Mouse (Mus musculus) T-helper 2 cell (primary cell): Measurements from ENCODE around the gene Armh1.
"Not testable (repeated sequence)": the region's sequence is repeated elsewhere in the genome, so short reads cannot be mapped to it uniquely, and the experiment has no call there.

Experiments
- in situ Hi-C: fragments of 300-600 bp; cut with MboI, MseI; formaldehyde crosslinking; loops from one replicate; pipeline ENCODE4 v1.15.1; 2025; ENCODE audit warnings: high pct_unique_total_duplicates

Armh1 gene

DNA sequence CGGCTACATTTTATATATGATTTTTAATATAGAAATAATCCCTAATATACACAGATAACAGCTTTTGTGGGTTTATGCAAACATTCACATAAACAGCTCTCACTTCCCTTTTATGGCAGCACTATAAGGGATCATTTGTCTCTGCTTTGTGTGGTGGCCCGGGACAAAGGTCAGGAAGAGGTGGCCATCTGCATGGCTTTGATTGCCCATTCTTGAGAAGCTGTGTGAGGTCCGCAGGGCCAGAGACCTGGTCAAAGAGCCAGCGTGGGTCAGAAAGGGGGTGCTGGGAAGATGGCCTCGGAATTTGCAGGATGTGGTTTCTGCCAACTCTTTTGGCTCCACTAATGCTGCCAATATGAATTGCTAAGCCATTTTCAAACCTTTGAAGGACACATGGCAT, 28.9 kb downstream of the Armh1 start:
- in situ Hi-C loops, result no loop called here

DNA sequence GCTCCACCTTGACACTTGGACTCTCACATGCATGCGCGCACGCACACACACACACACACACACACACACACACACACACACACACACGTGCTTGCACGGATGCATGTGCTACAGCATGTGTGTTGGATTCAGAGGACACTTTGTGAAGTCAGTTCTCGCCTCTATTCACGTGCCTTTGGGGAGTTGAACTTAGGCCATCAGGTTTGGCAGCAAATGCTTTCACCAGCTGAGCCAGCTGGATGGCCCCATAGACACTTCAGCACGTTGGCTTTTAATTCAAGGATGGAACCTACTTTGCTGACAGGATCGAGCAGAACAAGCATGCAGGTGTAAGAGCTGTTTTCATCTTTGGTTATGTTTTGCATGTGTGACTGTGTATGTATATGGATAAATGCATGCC, 30.1 kb downstream of the Armh1 start:
- in situ Hi-C loops, result no loop called here

DNA sequence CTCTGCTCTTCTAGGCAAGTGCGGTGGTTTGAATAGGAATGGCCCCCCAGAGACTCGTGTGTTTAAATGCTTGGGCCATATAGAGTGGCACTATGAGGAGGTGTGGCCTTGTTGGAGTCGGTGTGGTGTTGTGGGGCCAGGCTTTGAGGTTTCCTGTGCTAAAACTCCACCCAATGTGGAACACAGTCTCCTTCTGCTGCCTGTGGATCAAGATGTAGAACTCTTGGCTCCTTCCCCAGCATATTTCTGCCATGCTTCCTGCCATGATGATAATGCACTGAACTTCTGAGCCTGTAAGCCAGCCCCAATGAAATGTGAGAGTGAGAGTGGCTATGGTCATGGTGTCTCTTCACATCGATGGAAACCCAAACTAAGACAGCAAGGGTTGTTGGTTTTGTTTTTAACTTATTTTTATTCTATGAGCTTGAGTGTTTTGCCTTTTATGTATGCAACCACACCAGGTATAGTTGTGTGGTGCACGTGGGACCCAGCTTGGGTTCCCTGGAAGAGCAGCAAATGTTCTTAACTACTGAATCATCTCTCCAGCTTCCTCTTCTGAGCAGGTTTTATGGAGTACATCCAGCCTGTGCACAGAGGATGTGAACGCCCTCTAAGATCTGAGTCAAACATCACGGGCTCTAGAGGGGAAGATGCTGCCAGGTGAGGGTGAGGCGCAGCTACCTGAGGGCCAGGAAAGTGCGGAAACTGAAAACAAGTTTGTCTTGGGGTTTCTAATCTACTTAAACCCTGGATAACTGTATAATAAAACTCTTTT, 31.0 kb downstream of the Armh1 start:
- in situ Hi-C loops, result no loop called here

DNA sequence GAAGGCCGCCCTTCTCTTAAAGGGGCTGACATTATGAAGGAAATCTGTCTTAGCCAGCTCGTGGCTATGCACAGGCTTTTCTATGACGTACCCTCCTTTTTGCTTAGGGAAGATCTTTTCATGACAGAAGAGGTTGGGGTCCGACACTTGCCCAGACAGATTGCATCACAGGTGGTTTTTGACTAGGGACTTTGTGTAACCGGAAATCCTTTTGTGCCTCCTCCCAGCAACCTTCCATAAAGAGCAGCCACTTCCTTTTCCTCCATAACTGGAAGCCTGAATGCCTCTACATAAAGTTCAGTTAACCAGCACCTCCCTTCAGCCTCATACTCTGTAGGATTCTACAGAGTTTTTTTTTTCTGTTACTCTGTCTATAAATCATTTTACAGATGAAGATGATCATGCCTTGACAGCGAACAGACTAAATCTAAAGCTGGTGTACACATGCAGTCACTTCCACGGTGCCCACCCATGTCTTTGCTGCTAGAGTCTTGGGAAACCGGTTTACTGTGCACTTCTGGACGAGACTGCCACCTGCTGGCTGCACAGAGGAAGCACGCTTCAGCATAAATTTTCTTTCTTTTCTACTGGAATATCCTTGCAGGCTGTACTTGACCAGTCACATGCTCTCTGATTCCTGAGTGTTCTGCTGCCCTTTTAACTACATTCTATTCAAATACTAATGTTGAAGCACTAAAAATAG, 33.3 kb downstream of the Armh1 start:
- in situ Hi-C loops, result no loop called here

DNA sequence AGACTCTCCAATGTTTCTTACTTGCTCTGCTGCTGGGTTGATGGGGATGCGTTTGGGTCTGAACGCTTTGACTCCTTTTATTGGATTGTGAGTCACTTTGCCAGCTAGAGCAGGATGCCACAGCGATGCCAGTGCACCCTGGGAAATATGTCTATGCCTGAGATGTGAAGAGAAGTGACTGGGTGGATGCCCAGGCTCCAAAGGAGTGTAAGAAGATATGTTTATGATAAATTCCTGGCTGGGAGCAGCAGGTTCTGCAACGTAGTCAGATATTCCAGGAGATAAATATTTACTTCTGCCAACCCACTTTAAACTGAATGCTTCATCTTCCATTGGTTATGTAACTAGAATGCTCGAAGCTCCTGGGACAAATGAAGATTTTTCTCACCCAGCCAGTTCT, 34.9 kb downstream of the Armh1 start:
- in situ Hi-C loops, result no loop called here

DNA sequence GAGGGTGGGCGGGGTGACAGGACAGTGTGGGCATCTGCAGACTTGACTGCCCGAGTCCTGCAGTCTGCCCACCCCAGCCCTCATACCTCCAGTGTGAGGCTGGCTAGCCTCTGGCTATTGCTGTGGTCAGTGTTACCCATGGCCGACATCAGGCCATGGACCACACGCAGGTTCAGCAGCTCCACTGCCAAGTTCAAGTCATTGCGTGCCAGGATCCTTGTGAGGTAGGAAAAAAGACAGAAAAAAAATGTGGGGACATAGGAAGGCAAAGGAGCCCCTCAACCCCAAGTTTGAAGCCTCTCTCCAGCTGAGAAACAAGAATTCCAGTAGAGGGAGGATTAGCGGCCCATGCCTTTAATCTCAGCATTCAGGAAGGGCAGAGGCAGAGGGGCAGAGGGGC, 37.7 kb downstream of the Armh1 start:
- in situ Hi-C loops, result no loop called here

DNA sequence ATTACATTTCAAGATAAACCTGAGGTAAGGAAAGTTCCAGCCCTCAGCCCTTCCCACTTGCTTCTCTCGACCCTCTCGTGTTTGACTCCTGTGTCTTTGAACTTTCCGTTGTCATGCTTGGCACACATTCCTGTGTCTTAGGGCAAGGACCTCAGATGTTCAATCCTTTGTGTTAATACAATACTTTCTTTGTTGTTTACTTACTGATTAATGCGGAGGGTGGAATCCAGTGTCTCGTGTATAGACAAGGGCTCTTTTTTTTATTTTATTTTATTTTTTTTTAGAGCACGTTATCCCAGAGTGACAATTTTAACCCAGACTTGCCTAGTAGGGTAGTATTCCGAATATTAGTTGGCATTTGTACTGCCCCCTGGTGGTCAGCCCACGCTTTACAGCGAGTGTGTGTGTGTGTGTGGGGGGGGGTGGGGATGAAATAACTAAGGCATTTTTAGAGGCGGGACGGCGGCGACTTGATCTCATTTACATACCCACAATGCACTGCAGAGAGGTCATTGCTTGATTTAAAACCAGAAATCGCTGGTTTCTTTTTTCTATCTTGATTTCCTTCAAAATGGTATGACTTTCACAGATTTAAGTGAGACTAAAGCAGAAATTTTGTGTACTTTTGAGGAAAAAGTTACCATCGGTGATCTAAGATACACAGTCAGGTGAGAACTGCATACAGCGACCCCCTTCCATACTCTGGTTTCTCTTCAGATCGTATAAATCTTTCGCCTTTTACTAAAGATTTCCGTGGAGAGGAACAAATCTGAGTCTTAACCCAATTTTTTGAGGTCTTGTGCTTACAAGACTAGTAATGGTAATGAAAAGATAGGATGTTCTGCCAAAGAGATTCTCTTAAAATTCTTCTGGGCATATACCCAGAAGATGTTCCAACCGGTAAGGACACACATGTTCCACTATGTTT, 41.5 kb downstream of the Armh1 start:
- in situ Hi-C loops, result no loop called here

DNA sequence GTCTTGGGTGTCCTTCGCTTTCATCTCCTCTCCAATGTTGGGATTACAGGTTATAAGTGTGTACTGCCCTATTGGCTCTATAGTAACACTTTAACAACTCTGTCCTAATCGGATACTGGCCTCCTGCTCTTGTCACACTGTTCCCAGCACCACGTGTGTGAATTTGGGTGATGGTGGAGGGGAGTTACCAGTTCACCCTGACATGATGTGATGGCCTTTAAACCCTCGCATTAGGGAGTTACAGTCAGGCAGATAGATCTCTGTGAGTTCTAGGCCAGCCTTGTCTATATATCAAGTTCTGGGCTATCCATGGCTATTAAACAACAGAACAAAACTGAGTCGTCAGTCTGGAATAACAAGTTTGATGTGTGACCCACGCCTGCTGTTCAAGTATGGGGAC, 42.3 kb downstream of the Armh1 start:
- in situ Hi-C loops, result no loop called here

DNA sequence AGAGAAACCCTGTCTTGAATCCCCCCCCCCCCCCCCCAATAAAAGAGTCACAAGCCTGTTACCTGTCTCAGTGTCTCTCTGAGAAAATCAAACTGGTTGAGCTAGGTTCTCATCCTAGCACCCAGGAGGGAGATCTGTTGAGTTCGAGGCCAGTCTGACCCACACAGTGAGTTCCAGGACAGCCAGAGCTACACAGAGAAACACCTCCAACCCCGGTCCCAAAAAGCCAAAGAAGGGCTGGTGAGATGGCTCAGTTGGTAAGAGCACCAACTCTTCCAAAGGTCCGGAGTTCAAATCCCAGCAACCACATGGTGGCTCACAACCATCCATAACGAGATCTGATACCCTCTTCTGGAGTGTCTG, 49.0 kb downstream of the Armh1 start:
- in situ Hi-C loops, result no loop called here

DNA sequence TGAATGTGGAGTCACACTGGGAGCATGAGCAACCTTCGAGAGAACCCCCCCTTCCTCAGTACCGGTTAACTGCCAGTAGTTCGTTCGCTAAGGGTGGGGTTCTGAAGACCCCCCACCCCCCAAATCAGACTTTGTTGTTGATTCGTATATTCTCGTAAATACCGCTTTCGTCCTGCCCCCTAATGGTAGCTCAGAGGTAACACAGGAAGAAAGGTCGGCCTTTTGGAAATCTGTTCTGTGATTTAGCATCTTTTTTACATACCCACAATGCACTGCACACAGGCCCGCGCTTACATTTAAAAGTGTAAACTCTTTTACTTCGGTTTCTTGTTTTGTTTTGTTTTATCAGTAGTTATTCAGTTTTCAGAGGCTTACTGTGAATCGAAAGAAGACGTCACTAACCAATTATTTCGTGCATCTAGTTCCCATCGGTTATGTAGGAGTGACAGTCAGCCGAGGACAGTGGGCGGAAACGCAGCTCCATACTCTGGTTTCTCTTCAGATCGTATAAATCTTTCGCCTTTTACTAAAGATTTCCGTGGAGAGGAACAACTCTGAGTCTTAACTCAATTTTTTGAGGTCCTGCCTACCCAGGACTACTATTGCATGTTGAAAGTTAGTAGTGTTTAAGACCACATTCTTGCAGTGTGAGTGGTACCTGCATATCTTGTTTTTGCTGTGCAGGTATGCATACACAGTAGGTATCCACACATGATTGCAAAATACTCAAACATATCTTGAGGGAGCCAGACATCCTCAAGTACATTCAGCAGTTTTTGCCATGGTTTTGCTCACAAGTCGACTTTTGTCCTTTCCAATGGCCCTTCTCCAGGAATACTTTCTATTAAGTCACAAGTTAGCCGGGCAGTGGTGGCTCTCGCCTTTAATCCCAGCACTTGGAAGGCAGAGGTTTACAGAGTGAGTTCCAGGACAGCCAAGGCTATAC, 49.6 kb downstream of the Armh1 start:
- in situ Hi-C loops, result no loop called here

DNA sequence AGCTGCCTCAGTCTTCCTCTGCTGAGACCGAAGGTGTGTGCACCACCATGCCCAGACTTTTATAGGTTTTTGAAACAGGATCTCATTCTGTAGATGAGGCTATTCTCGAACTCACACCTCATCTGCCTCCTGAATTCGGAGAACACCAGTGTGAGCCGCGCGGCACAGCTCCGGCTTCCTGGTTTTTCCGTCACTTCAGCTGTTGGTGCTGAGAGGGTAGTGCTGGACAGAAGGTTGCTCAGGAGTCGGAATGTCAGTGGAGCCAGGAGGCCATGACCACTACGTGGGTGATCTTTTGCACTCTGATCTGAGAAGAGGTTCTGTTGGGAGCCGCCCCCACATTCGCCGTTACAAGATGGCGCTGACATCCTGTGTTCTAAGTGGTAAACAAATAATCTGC, 60.1 kb downstream of the Armh1 start:
- in situ Hi-C loops, result no loop called here

DNA sequence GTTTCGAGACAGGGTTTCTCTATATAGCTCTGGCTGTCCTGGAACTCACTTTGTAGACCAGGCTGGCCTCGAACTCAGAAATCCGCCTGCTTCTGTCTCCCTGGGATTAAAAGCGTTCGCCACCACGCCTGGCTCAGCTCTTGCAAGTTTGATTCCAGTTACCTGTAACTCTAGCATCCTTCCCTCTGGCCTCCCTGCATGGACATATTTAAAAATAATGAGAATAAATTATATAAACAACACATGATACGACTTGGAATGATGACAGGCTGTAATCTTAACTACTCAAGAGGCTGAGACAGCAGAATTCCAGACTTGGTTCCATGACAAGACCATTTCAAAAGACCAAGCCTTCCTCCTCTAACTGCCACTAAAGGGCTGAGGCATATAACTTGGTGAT, 61.3 kb downstream of the Armh1 start:
- in situ Hi-C loops, result no loop called here

DNA sequence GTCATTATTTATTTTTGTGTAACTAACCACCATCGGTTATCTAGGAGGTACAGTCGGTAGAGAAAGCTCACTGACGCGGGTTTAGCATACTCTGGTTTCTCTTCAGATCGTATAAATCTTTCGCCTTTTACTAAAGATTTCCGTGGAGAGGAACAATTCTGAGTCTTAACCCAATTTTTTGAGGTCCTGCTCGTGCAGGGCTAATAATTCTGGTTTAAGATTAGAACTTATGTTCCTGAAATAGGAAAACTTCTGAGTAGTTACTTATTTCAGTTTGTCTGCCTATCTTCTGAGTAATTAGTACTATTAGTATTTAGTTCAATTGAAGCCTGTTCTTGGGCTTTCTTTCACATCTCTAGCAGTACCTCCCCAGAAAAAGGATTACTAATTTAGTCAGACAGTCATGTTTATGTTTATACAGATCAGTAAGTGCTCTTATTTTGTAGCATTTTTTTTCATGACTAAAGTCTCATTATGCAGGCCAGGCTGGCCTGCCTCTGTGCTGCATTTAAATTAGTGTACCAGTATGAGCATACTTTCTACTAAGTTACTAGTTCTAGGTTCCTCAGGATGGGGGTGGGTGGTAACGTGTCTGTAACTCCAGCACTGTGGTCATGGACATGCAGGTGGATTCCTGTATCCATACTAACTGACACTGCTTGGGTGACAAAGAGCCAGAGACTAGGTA, 61.9 kb downstream of the Armh1 start:
- in situ Hi-C loops, result loop anchor here (5.0 kb wide), 1 partner anchor 38 kb away; no protein-coding TSS in a partner anchor

DNA sequence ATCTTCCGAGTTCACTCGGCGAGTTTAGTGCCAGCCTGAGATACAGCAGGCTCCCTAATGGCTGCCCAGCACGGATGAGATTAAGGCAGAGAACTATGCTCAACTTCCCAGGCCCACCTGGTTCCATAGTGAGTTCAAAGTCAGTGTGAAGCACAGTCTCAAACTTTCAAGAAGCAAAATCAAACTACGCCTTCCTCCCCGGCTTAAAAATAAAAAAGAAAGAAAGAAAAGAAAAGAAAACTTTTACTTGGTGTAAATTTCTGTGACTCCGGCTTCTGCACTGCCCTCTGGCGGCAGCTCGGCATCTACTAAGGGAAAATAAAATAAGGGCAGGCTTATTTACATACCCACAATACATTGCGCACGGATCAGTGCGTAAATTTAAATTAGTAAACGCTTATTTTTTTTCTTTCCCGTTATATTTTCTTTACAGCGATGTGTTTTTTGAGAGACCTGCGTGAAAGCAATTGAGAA, 62.5 kb downstream of the Armh1 start:
- in situ Hi-C loops, result loop anchor here (5.0 kb wide), 1 partner anchor 37 kb away; no protein-coding TSS in a partner anchor

DNA sequence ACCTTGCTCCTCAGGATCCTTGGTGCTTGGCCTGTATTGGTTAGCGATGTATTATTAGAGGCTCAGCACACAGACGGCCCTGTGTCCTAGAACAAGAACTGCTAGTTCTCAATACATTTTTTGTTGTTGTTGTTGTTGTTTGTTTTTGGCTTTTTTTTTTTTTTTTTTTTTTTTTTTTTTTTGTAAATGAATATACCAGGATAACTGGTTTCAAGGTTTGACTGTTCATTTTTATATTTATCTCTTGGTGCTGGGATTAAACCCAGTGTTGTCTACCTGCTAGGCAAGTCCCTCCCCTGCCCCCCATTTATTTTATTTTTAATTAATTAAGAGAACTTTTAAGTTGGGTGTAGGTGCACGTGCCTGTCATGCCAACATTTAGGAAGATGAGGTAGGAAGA, 63.0 kb downstream of the Armh1 start:
- in situ Hi-C loops, result loop anchor here (5.0 kb wide), 1 partner anchor 37 kb away; no protein-coding TSS in a partner anchor

DNA sequence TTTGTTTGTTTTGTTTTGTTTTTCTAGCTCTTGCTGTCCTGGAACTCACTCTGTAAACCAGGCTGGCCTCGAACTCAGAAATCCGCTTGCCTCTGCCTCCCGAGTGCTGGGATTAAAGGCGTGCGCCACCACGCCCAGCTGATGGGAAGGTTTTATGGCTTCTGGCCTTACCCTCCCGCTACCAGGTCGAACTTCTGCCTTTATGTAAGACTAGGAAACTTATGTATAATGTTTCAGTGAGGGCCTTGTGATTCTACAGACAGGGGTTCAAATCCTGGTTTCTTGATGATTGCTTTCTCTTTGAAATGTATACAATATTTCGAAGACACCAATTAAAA, 69.2 kb downstream of the Armh1 start:
- in situ Hi-C loops, result not testable (repeated sequence)

DNA sequence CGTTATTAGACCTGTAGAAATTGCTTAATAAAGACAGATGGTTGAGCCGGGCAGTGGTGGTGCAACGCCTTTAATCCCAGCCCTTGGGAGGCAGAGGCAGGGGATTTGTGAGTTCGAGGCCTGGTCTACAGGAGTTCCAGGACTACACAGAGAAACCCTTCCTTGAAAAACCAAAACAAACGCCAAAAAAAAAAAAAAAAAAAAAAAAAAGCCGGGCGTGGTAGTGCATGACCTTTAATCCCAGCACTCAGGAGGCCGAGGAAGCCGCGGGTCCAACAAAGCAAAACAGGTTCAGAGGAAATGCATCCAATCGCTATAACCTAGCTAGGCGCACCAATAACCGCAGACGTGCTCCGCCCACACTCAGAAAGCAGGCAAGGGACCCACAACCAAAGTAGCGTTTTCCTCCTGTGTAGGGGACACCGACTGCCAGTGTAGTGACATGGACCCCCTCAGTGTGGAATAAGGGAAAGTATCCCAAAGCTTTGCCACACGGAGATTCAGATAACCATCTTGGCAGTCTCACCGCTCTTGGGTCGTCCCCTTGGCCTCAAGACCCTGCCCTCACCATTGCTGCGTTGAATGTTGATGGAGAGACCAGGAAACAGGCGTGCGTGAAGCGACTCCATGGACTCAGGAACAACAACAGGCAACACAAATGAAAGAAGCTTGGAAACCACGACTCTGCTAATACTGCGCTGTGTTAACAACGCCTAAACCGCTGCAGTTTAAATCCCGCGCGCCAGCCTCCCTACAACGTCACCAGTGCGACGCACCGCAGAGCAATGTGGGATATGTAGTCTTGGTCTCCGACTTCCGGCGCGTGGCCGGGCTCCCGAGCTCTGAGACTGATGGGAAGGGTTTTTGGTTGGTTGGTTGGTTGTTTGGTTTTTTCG, 69.8 kb downstream of the Armh1 start, which contains the start of gene Kif2c:
Gene Kif2c (minus strand): TSS at position 777 of the 896 bp plus-strand sequence.
- in situ Hi-C loops, result no loop called here

DNA sequence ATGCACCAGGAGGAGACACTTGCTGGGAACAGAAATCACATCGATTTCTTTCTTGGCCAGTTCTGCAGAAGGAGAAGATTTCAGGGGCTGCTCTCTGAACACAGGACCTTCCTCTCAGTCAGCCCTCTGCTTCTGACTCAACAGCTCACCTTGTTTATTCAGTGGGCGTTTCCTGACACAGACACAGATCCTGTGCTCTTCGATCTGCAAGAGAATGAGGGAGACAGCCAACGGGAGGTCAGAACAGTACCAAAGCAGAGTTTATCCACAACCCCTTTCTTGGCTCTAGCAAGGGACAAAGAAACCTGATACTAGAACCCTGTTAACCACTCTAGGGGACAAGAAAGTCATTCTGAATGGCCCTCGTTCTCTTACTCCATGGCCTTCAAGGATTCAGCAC, 82.0 kb downstream of the Armh1 start:
- in situ Hi-C loops, result no loop called here
